Mouse (Mus musculus) heart, adult 2 months (tissue): ENCODE measurements at regions not wholly inside any gene's neighbourhood (a gene's known extent, or its start where the extent isn't known, plus 50 kb on each side); places are given as distances from the start of the nearest gene placed in this dataset.

Experiments
- CTCF ChIP-seq: fragments of 200-600 bp; IDR thresholded peaks from 2 replicates; pipeline ENCODE4 v1.8.1; 2022; ENCODE audit warnings: antibody characterized with exemption, mild to moderate bottlenecking, moderate library complexity
- POLR2A ChIP-seq: fragments of 200-500 bp; IDR thresholded peaks from 2 replicates; pipeline ENCODE4 v1.6.1; 2011; ENCODE audit warnings: mild to moderate bottlenecking, low read depth, low read length, control low read depth; ENCODE audit not compliant: insufficient read depth

- no peak for TF ChIP-seq POLR2A
- no peak for TF ChIP-seq CTCF
Observed at GRCm38 (mm10) chr10:67400434-67400833, 115.3 kb upstream of the Nrbf2 start.
